Mouse (Mus musculus): Measurements from ENCODE around the gene Nemf.

GRCm38 (mm10) chr12:69400367-69400766 is 43.4 kb upstream of the Nemf start:
- TF ChIP-seq E2F4 (IDR thresholded peaks at IDR 0.05; ENCODE audit: insufficient replicate concordance, low read depth, low read length) (no peak), ZNF384 (IDR thresholded peaks at IDR 0.05; ENCODE audit: low read depth, low read length) (no peak), MAFK (IDR thresholded peaks at IDR 0.05; ENCODE audit: insufficient replicate concordance, low read length) (no peak), CTCF (conservative IDR thresholded peaks at IDR 0.05 in 1 of 2, IDR thresholded peaks at IDR 0.05 in 1 of 2; ENCODE audit: low read depth in 2 of 2, low read length in 2 of 2) (no peak), SIN3A (IDR thresholded peaks at IDR 0.05; ENCODE audit: low read length) (no peak), HCFC1 (IDR thresholded peaks at IDR 0.05; ENCODE audit: low read depth, low read length) (no peak)

All from CH12.LX (cell line).